Mouse (Mus musculus) limb, embryonic 12.5 days (tissue): ENCODE results near the gene Fyb. TPM values are rescaled to one million over a fixed set of nuclear protein-coding genes. Genes with fewer than 3 reads are reported as not detected.

ENCODE experiments used
- ATAC-seq: fragments of 200-750 bp; cut with Nextera tagmentation; 2 replicates; pipeline ENCODE4 v1.8.0; 2017; ENCODE audit warnings: low read depth, moderate TSS enrichment; ENCODE audit not compliant: insufficient number of reproducible peaks, insufficient read depth, low FRiP score, low TSS enrichment
- H3K27ac ChIP-seq: fragments of 300-500 bp; sonication (generic); 2 replicates; pipeline ENCODE4 v1.5.1; 2016; ENCODE audit warnings: mild to moderate bottlenecking, moderate library complexity
- H3K27me3 ChIP-seq: fragments of 300-500 bp; sonication (generic); 2 replicates; pipeline ENCODE4 v1.6.1; 2016; ENCODE audit warnings: mild to moderate bottlenecking, moderate library complexity
- H3K36me3 ChIP-seq: fragments of 300-500 bp; sonication (generic); 2 replicates; pipeline ENCODE4 v1.6.1; 2016; ENCODE audit warnings: mild to moderate bottlenecking, moderate library complexity
- H3K4me1 ChIP-seq: fragments of 300-500 bp; sonication (generic); replicated peaks from 2 replicates; pipeline ENCODE4 v1.6.1; 2016
- H3K4me2 ChIP-seq: fragments of 300-500 bp; sonication (generic); 2 replicates; pipeline ENCODE4 v1.6.1; 2016; ENCODE audit warnings: mild to moderate bottlenecking, moderate library complexity
- H3K4me3 ChIP-seq: fragments of 300-500 bp; sonication (generic); replicated peaks from 2 replicates; pipeline ENCODE4 v1.5.1; 2016; ENCODE audit warnings: mild to moderate bottlenecking
- H3K9ac ChIP-seq: fragments of 300-500 bp; sonication (generic); replicated peaks from 2 replicates; pipeline ENCODE4 v1.6.1; 2016; ENCODE audit warnings: mild to moderate bottlenecking, moderate library complexity
- H3K9me3 ChIP-seq: fragments of 300-500 bp; sonication (generic); 2 replicates; pipeline ENCODE4 v1.6.1; 2016; ENCODE audit warnings: mild to moderate bottlenecking, moderate library complexity
- WGBS: fragments of 180-500 bp; shearing (Covaris S2); methylation state at CpG from one replicate; pipeline ENCODE4 v1.1.7; 2016; 5-methylcytosine and 5-hydroxymethylcytosine counted together
- polyA plus RNA-seq: library from polyadenylated mRNA; unstranded; fragments of >200 nt; fragmentation: Nextera tagmentation; extraction: Ambion mirVana; gene quantifications from 2 replicates; pipeline ENCODE4 v1.2.1, GENCODE M21; 2016

Gene Fyb
- polyA plus RNA-seq, 1 experiment from 2014 or later: 3.8 TPM

GRCm38 (mm10) chr15:6711226-6711625 lies 188.6 kb downstream of the Fyb start:
- Histone ChIP-seq H3K4me1 (peaks cover 35% of the 10 kb centered on the region), H3K9ac (no peak overlapping the region), H3K4me2 (no peak overlapping the region), H3K36me3 (no peaks in the 10 kb centered on the region), H3K27ac (no peak overlapping the region), H3K27me3 (0 out of 2 replicates have a peak, but pooled peaks cover 3% of the 10 kb centered on the region), H3K9me3 (no peaks in the 10 kb centered on the region), H3K4me3 (no peak overlapping the region)
- no peak for ATAC-seq
- WGBS: 78% methylated on average over 7 of the region's 7 CpGs

Other genes starting within 250 kb of the Fyb start
- 53.0 and 64.3 TPM in 2 replicates for gene Dab2, start 223.1 kb upstream of the Fyb start, polyA plus RNA-seq
- not detected in 2 replicates for gene C9, start 77.5 kb upstream of the Fyb start, polyA plus RNA-seq
- 46.5 and 46.8 TPM in 2 replicates for gene Rictor, start 185.5 kb downstream of the Fyb start, polyA plus RNA-seq